Mouse (Mus musculus): ENCODE measurements around the gene Zfp987.
A peak's percentile ranks its signal among the peaks of the same experiment; 100 is the strongest.

The Zfp987 gene

DNA sequence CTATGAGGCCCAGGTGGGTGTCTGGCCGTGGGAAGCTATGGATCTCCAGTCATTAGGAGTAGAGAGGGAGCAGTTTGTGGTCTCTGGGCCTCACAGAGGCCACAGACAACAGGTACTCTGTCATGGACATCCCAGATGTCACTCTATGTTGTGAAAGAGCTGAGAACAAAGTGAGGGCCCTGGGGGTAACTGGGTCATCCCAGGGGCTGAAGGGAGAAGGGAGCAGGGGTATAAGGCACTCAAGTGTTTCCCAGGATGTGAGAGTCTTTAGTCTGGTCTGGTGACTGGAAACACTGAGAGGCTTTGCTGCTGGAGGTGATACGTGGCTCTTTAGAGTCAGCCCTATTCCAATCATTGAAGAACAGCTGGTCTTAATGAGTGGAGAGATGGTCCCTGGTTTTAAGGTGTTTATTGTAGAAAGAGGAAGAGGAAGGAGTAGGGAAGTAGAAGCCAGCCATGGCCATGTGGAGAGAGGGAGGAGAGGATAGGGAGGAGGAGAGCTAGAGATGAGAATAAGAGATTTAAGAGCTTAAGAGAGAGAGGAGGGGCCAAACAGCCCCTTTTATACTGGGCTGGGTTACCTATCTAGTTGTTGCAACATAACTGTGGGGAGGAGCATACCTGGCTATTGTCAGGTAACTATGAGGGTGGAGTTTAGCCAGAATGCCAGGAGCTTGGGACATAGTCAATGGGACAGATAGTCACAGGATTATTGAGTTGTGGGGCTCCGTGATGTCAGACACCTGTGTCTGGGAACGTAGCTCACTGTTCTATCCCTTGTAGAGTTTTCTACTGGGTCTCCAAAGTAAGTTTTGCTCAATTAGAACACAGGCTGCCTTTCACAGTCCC lies 76.5 kb downstream of the Zfp987 start:
- DNase-seq (ENCODE audit: low spot score in 2 of 2) = peak in 1 of 2 experiments; percentile 25

Measured in natural killer cell, adult 2 months (primary cell).